Mouse (Mus musculus) embryonic facial prominence, embryonic 11.5 days (tissue): ENCODE data around the gene Slc41a3. TPM values are rescaled to one million over a fixed set of nuclear protein-coding genes. Genes with fewer than 3 reads are reported as not detected.

Source experiments
- ATAC-seq: fragments of 200-750 bp; cut with Nextera tagmentation; replicated peaks from 2 replicates; pipeline ENCODE4 v1.8.0; 2017; ENCODE audit warnings: low read depth; ENCODE audit not compliant: insufficient number of reproducible peaks, low FRiP score, low TSS enrichment
- DNase-seq: peaks from one replicate; pipeline ENCODE4 v3.0.0-alpha.2; 2015; ENCODE audit warnings: low spot score
- H3K27ac ChIP-seq: fragments of 300-500 bp; sonication (generic); replicated peaks from 2 replicates; pipeline ENCODE4 v1.5.1; 2014; ENCODE audit warnings: mild to moderate bottlenecking, low read depth, low read length, control low read depth
- H3K27me3 ChIP-seq: fragments of 300-500 bp; sonication (generic); 2 replicates; pipeline ENCODE4 v1.6.1; 2014; ENCODE audit warnings: mild to moderate bottlenecking, low read length, moderate library complexity, mixed read lengths; ENCODE audit not compliant: control insufficient read depth, insufficient read depth
- H3K36me3 ChIP-seq: fragments of 300-500 bp; sonication (generic); replicated peaks from 2 replicates; pipeline ENCODE4 v1.6.1; 2014; ENCODE audit warnings: low read depth, mild to moderate bottlenecking, low read length, moderate library complexity, mixed read lengths; ENCODE audit not compliant: control insufficient read depth, insufficient read depth
- H3K4me1 ChIP-seq: fragments of 300-500 bp; sonication (generic); 2 replicates; pipeline ENCODE4 v1.6.1; 2014; ENCODE audit warnings: low read length, mixed read lengths; ENCODE audit not compliant: control insufficient read depth, insufficient read depth
- H3K4me2 ChIP-seq: fragments of 300-500 bp; sonication (generic); 2 replicates; pipeline ENCODE4 v1.6.1; 2014; ENCODE audit warnings: low read depth, mild to moderate bottlenecking, control low read depth, low read length, moderate library complexity
- H3K4me3 ChIP-seq: fragments of 300-500 bp; sonication (generic); 2 replicates; pipeline ENCODE4 v1.5.1; 2014; ENCODE audit warnings: low read depth, low read length, control low read depth
- H3K9ac ChIP-seq: fragments of 300-500 bp; sonication (generic); replicated peaks from 2 replicates; pipeline ENCODE4 v1.6.1; 2014; ENCODE audit warnings: mild to moderate bottlenecking, control low read depth, low read length
- H3K9me3 ChIP-seq: fragments of 300-500 bp; sonication (generic); replicated peaks from 2 replicates; pipeline ENCODE4 v1.6.1; 2016; ENCODE audit warnings: mild to moderate bottlenecking, low read length, inconsistent platforms, mixed read lengths; ENCODE audit not compliant: control insufficient read depth
- WGBS: fragments of 180-500 bp; shearing (Covaris S2); extraction: QIAGEN DNeasy Blood & Tissue Kit; methylation state at CpG from one replicate; pipeline ENCODE4 v1.1.7; 2014; 5-methylcytosine and 5-hydroxymethylcytosine counted together
- polyA plus RNA-seq: library from polyadenylated mRNA; unstranded; fragments of >200 nt; fragmentation: Nextera tagmentation; extraction: Ambion mirVana; gene quantifications from 2 replicates; pipeline ENCODE4 v1.2.1, GENCODE M21; 2014

Slc41a3 gene
- 2.5 TPM in 2 replicates for polyA plus RNA-seq

- ATAC-seq (peak; percentile 85), DNase-seq (peak; percentile 87)
- Histone ChIP-seq H3K27ac (no peak within 1 kb of the TSS), H3K4me1 (no peaks in the 10 kb centered on the region; the same call in 1 of the 2 replicates), H3K4me2 (peak within 1 kb of the TSS; percentile 85), H3K9me3 (no peaks in the 10 kb centered on the region), H3K4me3 (peak within 1 kb of the TSS; percentile 37), H3K27me3 (no peaks in the 10 kb centered on the region), H3K36me3 (no peaks in the 10 kb centered on the region), H3K9ac (peak within 1 kb of the TSS; percentile 68)
- under 1% methylated on average over 46 of the region's 49 CpGs for WGBS
These were observed at the start of gene Slc41a3 for GRCm38 (mm10) chr6:90604533-90605297. TSS of gene Slc41a3 (plus strand) at chr6:90604725.

- no peaks in the 10 kb centered on the region for H3K4me1 ChIP-seq
- no peak overlapping the region for H3K4me2 ChIP-seq
- no peak overlapping the region for H3K4me3 ChIP-seq
- no peak for ATAC-seq
- DNase-seq = no peak
- H3K27me3 ChIP-seq = no peaks in the 10 kb centered on the region
- 71% methylated on average over 2 of the region's 2 CpGs for WGBS
- H3K9me3 ChIP-seq = no peaks in the 10 kb centered on the region
- H3K36me3 ChIP-seq = no peaks in the 10 kb centered on the region
- H3K9ac ChIP-seq = no peak overlapping the region
- no peak overlapping the region for H3K27ac ChIP-seq
These were observed 47.9 kb upstream of the Slc41a3 start for GRCm38 (mm10) chr6:90556534-90557058.

- no peak overlapping the region for H3K27ac ChIP-seq
- H3K9me3 ChIP-seq = no peaks in the 10 kb centered on the region
- H3K4me3 ChIP-seq = no peak overlapping the region
- WGBS = 90% methylated on average over 7 of the region's 7 CpGs
- no peak for DNase-seq
- H3K4me1 ChIP-seq = no peaks in the 10 kb centered on the region
- no peak for ATAC-seq
- no peaks in the 10 kb centered on the region for H3K36me3 ChIP-seq
- no peak overlapping the region for H3K4me2 ChIP-seq
- no peaks in the 10 kb centered on the region for H3K27me3 ChIP-seq
- no peak overlapping the region for H3K9ac ChIP-seq
These were observed 47.4 kb upstream of the Slc41a3 start for GRCm38 (mm10) chr6:90557077-90557476.

- no peak for DNase-seq
- no peak overlapping the region for H3K9ac ChIP-seq
- ATAC-seq = no peak
- no peaks in the 10 kb centered on the region for H3K27me3 ChIP-seq
- no peak overlapping the region for H3K4me3 ChIP-seq
- no peak overlapping the region for H3K27ac ChIP-seq
- no peaks in the 10 kb centered on the region for H3K36me3 ChIP-seq
- no peaks in the 10 kb centered on the region for H3K9me3 ChIP-seq
- H3K4me2 ChIP-seq = no peak overlapping the region
- 80% methylated on average over 6 of the region's 6 CpGs for WGBS
- H3K4me1 ChIP-seq = no peaks in the 10 kb centered on the region
These were observed 46.5 kb upstream of the Slc41a3 start for GRCm38 (mm10) chr6:90557829-90558693.

- no peak overlapping the region for H3K27ac ChIP-seq
These were observed 44.0 kb upstream of the Slc41a3 start for GRCm38 (mm10) chr6:90560390-90561058.

GRCm38 (mm10) chr6:90561234-90561781, 43.2 kb upstream of the Slc41a3 start:
- no peak overlapping the region for H3K4me3 ChIP-seq
- no peak overlapping the region for H3K27ac ChIP-seq
- no peaks in the 10 kb centered on the region for H3K27me3 ChIP-seq
- no peaks in the 10 kb centered on the region for H3K9me3 ChIP-seq
- H3K4me2 ChIP-seq = no peak overlapping the region
- WGBS = 34% methylated on average over 2 of the region's 2 CpGs
- peak; percentile 24 for DNase-seq
- ATAC-seq = peak; percentile 71
- no peaks in the 10 kb centered on the region for H3K36me3 ChIP-seq
- H3K9ac ChIP-seq = no peak overlapping the region
- H3K4me1 ChIP-seq = no peaks in the 10 kb centered on the region

More at GRCm38 (mm10) chr6:90560390-90561058, 44.0 kb upstream of the Slc41a3 start:
- Histone ChIP-seq H3K9ac (no peak overlapping the region), H3K9me3 (no peaks in the 10 kb centered on the region), H3K27me3 (no peaks in the 10 kb centered on the region), H3K4me1 (no peaks in the 10 kb centered on the region), H3K4me3 (no peak overlapping the region), H3K4me2 (no peak overlapping the region), H3K36me3 (no peaks in the 10 kb centered on the region)
- 84% methylated on average over 3 of the region's 3 CpGs for WGBS
- ATAC-seq (no peak), DNase-seq (no peak)

GRCm38 (mm10) chr6:90564240-90564639, 40.3 kb upstream of the Slc41a3 start:
- Histone ChIP-seq H3K4me2 (no peak overlapping the region), H3K9me3 (no peaks in the 10 kb centered on the region), H3K4me3 (no peak overlapping the region), H3K9ac (no peak overlapping the region), H3K27ac (no peak overlapping the region), H3K4me1 (no peaks in the 10 kb centered on the region), H3K27me3 (no peaks in the 10 kb centered on the region), H3K36me3 (no peaks in the 10 kb centered on the region)
- DNase-seq = no peak
- whole genome bisulfite sequencing = 80% methylated on average over 9 of the region's 9 CpGs
- ATAC-seq = no peak
